Mouse (Mus musculus): Measurements from ENCODE around the gene 1190005I06Rik.

Gene 1190005I06Rik

DNA sequence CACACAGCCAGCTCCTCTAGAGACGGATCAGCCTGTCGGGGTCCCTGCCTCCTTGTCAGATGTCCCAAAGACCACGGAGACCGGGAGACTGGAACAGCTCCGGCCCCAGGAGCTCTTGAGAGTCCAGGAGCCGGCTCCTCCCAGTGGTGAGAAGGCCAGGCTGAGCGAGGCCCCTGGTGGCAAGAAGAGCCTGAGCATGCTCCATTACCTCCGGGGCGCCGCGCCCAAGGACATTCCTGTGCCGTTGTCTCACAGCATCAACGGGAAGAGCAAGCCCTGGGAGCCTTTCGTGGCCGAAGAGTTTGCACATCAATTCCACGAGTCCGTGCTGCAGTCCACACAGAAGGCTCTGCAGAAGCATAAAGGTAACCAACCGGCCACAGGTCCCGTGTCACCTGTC, 72.5 kb downstream of the 1190005I06Rik start:
- no peak for DNase-seq

DNA sequence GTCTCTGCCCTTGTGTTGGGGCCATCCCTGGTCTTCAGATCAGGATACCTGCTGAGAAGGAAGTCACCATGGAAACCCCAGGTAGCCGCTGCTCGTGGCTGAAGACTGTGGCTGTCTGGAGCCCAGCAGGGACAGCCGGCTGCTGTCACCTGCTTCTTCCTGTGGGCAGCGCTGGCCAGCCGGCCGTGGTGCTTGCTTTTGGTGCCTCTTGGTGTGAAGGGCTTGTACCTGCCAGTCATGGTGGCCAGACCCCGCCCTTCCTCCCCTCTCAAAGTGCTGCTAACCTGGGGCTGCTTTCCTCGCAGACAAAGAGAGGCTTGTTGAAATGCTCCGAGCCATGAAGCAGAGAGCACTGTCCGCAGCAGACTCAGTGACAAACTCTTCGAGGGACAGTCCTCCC, 73.6 kb downstream of the 1190005I06Rik start:
- DNase-seq = no peak

DNA sequence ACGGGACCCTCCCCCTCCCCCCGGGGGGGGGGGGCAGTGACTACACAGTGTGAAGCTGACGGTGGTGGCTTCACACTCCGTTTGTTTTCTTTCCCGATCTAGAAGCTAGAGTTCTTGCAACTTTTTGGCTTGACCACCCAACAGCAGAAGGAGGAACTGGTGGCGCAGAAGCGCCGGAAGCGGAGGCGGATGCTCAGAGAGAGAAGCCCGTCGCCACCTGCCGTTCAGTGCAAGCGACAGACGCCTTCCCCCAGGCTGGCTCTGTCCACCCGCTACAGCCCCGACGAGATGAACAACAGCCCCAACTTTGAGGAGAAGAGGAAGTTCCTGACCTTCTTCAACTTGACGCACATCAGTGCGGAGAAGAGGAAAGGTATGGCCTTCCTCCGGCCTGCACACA, 74.9 kb downstream of the 1190005I06Rik start:
- peak; percentile 94 for DNase-seq

DNA sequence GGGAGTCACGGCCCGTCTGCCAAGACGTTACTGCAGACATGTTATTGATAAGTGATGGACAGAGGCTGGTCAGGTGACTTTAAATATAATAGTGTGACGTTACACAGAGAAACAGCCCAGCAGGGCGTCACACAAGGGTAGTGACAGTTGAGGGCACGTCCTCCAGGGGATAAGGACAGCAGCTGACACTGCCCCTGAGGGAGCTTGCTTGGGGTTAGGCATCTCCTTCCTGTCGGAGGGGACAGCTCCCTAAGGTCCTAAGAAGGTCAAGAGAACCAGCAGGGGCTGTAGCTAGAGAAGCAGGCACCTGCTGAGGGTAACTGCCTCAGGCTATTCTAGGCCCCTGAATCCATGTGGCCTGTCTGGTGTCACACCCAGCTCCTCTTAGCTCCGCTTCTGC, 75.9 kb downstream of the 1190005I06Rik start:
- no peak for DNase-seq

DNA sequence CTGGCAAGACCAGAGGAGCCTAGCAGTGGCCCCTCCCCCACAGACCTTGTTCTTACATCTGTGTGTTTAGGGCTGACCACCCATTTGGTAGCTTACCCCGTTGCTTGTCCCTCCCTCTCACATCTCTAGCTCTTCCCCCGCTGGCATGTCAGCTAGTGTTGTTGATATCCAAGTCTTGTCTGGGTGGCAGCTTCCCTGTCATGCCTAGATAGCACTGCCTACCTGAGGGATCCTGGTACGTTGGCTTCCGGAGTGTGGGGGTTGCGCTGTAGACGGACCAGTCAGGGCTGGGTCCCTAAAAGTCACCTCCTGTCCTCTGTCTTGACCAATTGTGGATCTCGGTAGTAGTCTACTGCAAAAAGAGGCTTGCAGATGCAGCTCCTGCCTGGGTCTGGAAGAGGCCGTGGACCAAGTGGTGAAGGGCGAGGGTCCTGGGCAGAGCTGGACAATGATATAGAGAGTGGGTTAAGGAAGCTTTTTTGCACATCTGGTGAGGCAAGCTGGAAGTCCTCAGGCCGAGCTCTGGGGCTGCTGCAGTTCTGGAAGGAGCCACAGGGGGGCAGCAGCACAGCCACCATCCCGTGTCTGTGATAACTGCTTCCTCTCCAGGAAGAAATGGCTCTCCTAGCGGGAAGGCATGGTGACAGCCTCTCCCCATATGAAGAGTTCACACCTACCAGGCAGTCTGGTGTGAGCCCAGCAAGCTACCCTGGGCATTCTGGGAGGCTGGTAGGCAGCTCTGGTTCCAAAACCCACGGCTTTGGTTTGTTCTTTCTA, 77.3 kb downstream of the 1190005I06Rik start:
- DNase-seq = peak; percentile 94

DNA sequence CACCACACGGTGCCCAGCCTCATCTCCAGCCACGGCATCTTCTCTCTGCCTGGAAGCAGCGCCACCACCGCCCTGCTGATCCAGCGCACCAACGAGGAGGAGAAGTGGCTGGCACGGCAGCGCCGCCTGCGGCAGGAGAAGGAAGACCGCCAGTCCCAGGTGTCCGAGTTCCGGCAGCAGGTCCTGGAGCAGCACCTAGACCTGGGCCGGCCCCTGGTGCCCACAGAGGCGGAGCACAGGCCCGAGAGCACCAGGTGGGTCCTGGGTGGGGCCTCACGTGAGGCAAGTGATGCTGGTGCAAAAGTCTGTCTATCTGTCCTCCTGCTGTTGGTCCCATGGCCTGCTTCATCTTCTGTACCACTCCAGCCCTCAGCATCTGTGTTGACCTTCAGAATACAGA, 78.3 kb downstream of the 1190005I06Rik start:
- peak; percentile 91 for DNase-seq

- DNase-seq = peak; percentile 92
Measured at GRCm38 (mm10) chr8:120568164-120568798, 79.2 kb downstream of the 1190005I06Rik start.

DNA sequence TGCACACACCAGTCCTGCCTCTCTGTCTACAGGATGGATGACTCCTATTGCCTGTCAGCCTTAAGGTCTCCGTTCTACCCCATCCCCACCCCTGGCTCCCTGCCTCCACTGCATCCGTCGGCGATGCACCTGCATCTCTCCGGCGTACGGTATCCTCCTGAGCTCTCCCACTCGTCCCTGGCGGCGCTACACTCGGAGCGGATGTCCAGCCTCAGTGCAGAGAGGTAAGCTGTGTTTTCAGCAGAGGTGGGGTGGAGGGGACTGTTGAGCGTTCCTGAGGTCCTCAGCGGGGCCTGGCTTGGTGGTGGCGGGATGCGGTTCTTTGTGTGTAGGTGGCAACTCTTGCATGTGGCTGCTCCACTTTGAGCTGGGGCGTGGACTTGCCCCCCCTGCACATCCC, 79.7 kb downstream of the 1190005I06Rik start:
- DNase-seq = peak; percentile 91

GRCm38 (mm10) chr8:120566681-120567080, 80.8 kb downstream of the 1190005I06Rik start:
- no peak for DNase-seq

DNA sequence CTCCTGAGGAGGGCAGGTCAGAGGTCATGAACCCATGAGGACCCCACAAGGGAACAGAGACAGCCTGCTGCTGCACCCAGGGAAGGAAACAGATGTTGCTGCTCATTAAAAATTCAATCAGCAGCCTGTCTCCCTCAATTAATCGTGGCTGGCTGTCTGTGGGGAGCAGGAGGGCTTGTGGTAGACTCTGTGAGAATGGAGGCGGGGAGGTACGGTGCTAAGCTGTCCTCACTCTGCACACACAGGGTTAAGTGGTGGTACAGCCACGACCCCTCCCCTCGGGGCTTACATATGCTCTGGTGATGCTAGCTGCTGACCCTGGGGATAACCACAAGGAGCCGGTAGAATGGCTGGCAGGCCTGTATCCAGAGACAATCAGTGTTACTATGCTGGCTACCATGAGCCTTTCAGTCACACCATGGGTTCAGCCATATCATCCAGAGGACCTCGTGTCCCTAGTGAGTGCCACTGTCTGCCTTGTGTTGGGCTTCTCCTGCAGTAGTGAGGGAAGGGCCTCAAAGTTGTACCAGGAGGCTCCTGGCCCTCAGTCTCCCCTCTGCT, 82.2 kb downstream of the 1190005I06Rik start:
- DNase-seq = peak; percentile 93

DNA sequence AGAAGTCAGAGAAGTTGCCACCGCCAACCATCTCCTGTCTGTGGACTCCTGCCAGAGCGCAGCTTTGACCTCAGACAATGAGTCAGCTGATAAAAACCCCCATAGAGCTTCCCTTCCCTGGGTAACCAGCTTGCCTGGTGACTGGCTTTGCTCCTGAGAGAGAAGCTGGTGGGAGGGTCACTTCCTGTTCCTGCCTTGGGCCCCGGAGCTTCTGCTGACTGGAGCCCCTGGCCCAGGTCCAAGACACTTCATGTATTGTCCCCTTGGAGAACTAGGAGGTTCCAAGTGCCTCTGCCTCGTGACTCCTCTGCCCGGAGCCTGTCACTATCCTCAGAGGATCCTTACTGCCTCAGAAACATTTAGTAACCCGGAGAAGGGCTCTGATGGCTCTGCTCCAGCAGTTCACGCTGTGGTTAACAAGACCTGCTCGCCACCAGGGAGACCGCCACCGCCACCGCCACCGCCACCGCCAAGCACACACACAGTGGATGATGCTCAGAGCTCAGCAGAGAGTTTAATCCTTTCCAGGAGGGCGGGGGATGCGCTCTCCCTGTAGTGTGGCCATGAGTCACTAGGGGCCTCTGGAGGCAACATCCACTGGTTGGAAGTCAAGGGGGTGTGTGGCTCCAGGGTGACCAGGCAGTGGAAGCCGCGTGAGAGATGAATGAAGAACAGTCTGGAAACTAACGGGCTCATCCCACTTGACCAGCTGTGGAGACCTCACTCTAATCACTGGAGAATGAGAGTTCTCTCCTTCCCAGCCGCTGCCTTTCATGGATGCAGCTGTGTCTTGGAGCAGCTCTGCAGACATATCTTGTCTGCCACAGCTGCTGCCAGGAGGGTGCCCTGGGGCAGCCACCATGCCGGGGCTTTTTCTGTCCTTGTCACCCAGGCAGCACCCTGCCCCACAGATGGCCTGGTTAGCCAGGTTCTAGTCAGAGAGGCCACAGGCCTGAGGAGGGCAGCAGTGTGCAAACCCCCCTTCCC, 83.3 kb downstream of the 1190005I06Rik start:
- DNase-seq = peak; percentile 100

GRCm38 (mm10) chr8:120563348-120563724, 84.1 kb downstream of the 1190005I06Rik start:
- DNase-seq = no peak

DNA sequence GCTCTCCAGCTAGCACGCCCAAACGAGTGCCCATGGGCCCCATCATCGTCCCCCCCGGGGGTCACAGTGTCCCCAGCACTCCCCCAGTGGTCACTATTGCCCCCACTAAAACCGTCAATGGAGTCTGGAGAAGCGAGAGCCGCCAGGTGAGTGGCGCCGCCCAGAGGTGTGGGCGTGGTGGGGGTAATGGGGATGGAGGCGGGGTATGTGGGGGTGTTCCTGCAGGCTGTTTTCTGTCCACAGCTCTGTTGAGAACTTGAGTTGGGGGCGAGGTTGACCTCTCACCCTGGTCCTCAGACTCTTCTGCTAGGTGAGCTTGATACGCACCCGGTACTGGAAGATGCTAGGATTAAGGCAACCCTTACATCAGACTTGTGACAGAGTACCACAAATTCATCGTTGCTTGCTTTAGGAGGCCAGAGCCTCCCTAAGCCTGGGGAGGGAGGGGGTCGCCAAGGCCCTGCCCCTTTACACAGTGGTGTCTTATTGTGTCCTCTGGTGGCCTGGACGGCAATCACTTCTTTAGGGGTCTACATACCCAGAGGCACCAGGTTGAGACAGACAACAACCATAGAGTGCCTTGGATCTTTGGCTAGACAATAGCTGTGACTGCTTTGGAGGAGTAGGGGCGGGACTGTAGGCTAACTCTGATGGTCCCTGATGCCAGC, 84.6 kb downstream of the 1190005I06Rik start:
- peak; percentile 94 for DNase-seq

DNA sequence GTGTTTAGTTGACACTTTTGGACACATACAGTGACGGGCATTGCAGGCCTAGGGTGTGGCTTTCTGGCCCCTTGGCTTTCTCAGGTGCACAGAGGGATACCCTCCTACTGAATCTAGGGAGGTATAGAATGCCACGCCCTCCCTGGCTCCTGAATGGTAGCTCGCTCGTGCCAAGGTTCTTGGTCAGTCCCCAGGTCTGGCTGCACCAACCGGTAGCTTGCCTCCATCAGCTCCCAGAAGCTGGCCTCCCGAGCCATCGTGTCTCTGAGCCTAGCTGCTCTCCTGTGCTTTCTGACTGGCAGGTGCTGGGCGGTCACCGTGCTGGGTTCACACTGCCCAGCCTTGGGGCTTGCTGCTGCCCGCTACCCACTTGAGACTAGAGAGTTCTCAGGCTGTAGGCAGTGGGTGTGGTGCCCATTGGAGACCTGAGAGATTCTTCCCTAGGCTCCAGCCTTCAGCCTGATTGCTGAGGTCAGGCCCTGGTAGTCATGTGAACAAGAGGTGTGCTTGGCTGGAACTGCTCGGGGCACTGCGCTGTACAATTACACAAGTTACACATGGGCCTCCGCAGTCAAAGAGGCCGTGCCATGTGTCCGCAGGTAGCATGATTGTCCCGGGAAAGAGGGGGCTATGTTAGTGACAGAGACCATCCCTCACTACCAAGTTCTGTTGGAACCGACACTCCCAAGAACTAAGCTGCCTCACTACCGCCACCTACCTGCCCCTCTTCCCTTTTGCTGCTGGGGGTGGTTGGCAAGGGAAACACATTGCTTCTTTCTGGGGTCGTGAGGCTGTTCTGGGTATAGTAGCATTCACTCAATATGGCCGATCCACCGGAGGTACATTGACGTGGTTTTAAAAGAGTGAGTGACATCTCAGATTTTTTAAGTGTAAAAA, 85.6 kb downstream of the 1190005I06Rik start:
- peak; percentile 94 for DNase-seq

DNA sequence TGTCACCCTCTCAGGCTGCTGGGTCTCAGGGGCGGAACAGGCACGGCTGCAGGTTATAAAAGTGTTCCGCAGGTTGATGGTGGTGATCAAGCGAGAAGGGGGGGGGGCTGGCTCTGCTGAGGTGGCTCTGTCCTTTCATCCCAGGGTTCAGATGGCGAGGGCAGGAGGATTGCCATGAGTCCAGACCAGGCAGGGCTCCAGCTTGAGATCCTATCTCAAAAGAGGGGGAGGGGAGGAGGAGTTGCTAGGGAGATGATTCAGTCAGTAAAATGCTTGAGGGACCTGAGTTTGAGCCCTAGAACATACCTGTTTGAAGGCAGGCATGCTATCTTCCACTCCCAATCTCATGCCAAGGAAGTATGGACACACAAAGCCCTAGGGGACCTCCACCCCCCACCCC, 86.9 kb downstream of the 1190005I06Rik start:
- no peak for DNase-seq

DNA sequence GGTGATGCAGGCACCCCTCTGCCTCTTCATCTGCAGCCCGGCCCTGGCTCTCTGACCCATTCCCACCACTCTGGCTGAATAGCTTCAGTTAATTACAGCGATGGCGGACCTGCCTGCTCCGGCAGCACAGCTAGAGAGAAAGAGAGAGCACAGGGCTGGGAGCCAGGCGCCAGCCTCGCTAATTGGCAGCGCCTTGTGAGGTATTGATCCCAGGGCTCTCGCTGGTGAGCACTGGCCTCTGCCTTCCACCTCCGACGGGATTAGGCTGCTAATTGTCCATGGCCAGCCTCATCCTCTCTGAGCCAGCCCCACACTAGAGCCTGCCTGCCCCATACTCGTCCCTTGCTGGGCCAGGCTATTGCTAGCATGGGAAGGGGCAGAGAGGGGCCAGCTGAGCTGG, 87.8 kb downstream of the 1190005I06Rik start:
- DNase-seq = no peak
